Mouse (Mus musculus) kidney, adult 2 months (tissue): ENCODE measurements around the gene Dync1li1. TPM values are rescaled to one million over a fixed set of nuclear protein-coding genes. Genes with fewer than 3 reads are reported as not detected.

ENCODE experiments used
- DNase-seq: peaks from one replicate; pipeline ENCODE4 v3.0.0; 2021
- H3K27ac ChIP-seq: fragments of 200-500 bp; 2 replicates; pipeline ENCODE4 v1.5.1; 2012; ENCODE audit warnings: low read depth, low read length, control low read depth, inconsistent platforms; ENCODE audit not compliant: insufficient read depth
- H3K27me3 ChIP-seq: fragments of 200-500 bp; replicated peaks from 2 replicates; pipeline ENCODE4 v1.6.1; 2012; ENCODE audit warnings: mild to moderate bottlenecking, moderate library complexity, low read length, inconsistent platforms; ENCODE audit not compliant: control insufficient read depth, insufficient read depth
- H3K36me3 ChIP-seq: fragments of 200-500 bp; 2 replicates; pipeline ENCODE4 v1.6.1; 2012; ENCODE audit warnings: mild to moderate bottlenecking, moderate library complexity, low read length, inconsistent platforms; ENCODE audit not compliant: control insufficient read depth, insufficient read depth
- H3K4me1 ChIP-seq: fragments of 200-500 bp; 2 replicates; pipeline ENCODE4 v1.6.1; 2011; ENCODE audit warnings: low read length; ENCODE audit not compliant: control insufficient read depth, insufficient read depth
- H3K4me3 ChIP-seq: fragments of 200-500 bp; 2 replicates; pipeline ENCODE4 v1.5.1; 2011; ENCODE audit warnings: mild to moderate bottlenecking, low read depth, low read length, control low read depth; ENCODE audit not compliant: insufficient read depth
- CTCF ChIP-seq: fragments of 200-500 bp; conservative IDR thresholded peaks from 2 replicates; pipeline ENCODE4 v1.5.1; 2011; ENCODE audit warnings: low read depth, mild to moderate bottlenecking, control low read depth, low read length, moderate library complexity, mixed read lengths; ENCODE audit not compliant: insufficient read depth, insufficient read length
- POLR2A ChIP-seq: fragments of 200-500 bp; IDR thresholded peaks from one replicate; pipeline ENCODE4 v1.6.1; 2011; ENCODE audit warnings: low read depth, low read length, control low read depth
- WGBS: fragments of 180-500 bp; shearing (Covaris S2); methylation state at CpG from one replicate; pipeline ENCODE4 v1.1.7; 2018; 5-methylcytosine and 5-hydroxymethylcytosine counted together
- polyA plus RNA-seq: library from polyadenylated mRNA; depleted of rRNA; stranded (reverse); fragments of >200 nt; gene quantifications from 2 replicates; pipeline ENCODE4 v1.2.3, GENCODE M21; 2012

Gene Dync1li1
- polyA plus RNA-seq, 1 experiment = 24.6 TPM

DNA sequence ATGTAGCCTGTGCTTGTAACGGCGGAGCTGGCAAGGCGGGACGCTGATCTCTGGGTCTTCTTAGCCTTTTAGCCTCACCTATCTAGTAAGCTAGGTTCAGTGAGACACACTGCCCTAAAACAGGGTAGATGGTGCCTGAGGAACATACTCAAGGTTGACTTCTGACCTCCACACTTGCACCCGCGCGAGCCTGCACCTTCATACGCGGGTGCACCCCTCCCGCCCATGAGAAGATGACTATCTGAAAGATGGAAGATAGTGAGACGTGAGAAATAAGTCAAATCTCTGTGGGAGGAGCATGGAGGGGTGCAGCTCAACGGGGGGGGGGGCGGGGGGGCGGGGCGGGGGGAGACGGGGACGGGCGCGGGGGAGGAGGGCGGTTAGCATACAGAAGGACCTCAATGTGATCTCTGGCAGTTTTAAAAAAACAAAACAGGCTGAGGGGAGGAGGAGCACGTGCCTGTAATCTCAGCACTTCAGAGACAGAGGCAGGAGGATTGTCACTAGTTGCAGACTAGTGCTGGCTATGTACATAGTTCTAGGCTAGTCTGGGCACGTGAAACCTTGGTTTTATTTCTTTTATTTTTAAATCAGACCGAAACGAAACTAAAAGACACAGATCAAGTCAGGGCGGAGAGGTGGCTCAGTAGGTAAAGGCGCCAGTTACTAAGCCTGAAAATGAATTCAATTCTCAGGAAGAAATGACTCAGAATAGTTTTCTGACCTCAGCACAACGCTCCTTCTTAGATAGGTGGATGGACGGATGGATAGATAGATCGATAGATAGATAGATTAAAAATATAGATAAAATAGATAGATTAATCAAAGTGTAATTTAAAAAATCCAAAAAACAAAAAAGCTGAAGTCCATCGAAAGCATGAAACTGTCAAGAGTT lies 41.6 kb downstream of the Dync1li1 start:
- Histone ChIP-seq H3K36me3 (no peaks in the 10 kb centered on the region), H3K27ac (0 out of 2 replicates have a peak overlapping the region, but pooled peaks have one; percentile 39), H3K27me3 (no peaks in the 10 kb centered on the region), H3K4me1 (peaks cover 10% of the 10 kb centered on the region), H3K4me3 (peak overlapping the region; percentile 44; the same call in 1 of the 2 replicates)
- no peak for DNase-seq
- TF ChIP-seq POLR2A = no peak
- no peak for TF ChIP-seq CTCF
- 21% methylated on average over 30 of the region's 30 CpGs for WGBS

DNA sequence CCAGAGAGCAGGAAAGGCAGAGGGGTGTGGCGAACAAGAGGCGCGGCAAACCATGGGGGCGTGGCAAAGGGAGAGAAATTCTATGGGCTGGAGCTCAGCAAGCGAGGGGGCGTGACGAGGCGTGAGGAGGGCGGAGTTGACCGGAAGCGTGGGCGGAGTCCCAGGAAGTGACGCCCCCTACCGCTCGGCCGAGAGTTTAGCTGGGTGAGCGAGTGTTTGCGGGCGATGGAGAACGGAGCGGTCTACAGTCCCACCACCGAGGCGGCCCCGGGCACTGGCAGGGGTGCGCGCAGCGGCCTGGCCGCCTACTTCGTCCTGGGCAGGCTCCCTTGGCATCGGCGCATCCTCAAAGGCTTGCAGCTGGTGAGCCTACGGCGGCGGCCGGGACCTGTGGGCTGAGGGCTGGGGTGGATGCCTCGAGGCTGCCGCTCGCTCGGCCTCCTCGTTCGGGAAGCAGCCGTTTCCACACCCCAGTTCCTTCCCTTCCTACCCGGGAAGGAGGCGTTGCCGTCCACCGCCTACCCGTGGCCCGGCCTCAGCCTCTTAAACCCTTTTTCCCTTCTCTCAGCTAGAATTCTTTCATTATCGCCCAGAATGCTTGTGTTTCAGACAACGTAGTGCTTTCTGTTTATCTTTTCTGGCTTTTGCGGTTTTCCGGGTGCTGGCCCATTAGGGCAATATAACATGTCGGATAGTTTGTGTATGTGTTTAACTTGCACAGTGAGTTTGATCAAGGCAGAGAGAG lies 42.6 kb downstream of the Dync1li1 start, which contains the start of gene Cmtm6:
Gene Cmtm6, plus strand, starts transcription at position 106 of the 745 bp plus-strand sequence.
- DNase-seq = peak; percentile 98
- Histone ChIP-seq H3K27ac (peak within 1 kb of the TSS; percentile 90), H3K4me3 (peak within 1 kb of the TSS; percentile 87), H3K4me1 (peaks cover 10% of the 10 kb centered on the region), H3K27me3 (no peaks in the 10 kb centered on the region), H3K36me3 (no peaks in the 10 kb centered on the region)
- peak; percentile 84 for TF ChIP-seq POLR2A
- peak; percentile 53 for TF ChIP-seq CTCF
- WGBS = under 1% methylated on average over 53 of the region's 53 CpGs

DNA sequence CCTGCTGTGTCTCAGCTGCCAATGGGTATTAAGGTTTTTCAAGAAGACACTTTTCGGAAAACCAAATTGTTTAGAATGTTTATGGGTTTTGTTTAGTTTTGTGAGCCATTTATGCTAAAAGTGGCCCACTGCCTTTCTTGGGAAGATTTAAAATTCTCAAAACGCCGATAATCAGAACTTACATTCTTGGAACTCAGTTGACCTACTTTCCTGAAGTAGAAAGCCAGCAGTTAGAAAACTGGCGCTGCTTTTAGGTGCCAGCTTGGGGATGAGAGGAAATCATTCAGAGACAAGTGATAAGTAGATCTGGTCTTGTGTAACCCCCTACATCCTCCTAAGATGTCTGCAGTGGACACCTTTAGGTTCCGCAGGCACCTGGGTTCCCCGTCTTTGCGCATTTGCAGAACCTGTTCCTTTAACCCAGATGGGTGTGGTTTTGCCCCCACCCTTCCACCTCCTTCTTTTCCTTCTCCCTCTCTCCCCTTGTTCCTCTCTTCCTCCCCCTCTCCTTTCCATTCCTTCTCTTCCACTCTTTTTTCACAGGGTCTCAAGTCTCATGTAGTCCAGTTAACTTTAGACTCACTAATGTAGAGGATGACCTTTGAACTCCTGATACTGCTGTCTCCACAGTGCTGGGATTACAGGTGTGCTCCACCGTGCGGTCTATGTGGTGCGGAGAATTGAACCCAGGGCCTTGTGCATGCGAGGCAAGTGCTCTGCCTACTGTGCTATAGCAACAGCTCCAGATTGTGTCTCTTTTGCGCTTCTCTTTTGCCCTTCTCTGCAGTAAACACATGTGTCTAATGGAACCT lies 43.5 kb downstream of the Dync1li1 start:
- Histone ChIP-seq H3K4me1 (peaks cover 14% of the 10 kb centered on the region), H3K36me3 (no peaks in the 10 kb centered on the region), H3K27me3 (no peaks in the 10 kb centered on the region), H3K27ac (peak overlapping the region; percentile 90; the same call in 1 of the 2 replicates), H3K4me3 (peak overlapping the region; percentile 87)
- WGBS = 43% methylated on average over 12 of the region's 12 CpGs
- no peak for TF ChIP-seq POLR2A
- TF ChIP-seq CTCF = 0 out of 2 replicates have a peak, but pooled peaks have one; percentile 6
- DNase-seq = peak; percentile 50

DNA sequence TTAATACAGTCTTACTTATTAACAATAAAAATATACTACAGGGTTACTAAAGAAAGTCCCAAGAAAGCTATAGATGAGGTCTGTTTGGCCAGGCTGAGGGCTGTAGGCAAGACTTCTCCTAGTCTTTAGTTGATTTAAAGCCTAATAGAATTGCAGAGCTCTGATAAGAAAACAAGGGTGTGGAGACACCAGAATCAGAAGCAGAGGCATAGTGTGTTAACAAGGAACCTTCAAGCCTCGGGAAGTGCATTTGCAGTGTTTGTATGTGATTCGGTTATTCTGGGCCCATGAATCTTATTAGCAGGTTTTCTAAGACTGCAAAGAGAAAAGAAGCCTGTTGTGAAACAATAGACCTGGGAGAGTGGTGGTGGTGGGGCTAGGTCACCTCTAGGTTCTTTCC lies 44.6 kb downstream of the Dync1li1 start:
- DNase-seq = no peak
- 72% methylated on average over 2 of the region's 2 CpGs for WGBS

DNA sequence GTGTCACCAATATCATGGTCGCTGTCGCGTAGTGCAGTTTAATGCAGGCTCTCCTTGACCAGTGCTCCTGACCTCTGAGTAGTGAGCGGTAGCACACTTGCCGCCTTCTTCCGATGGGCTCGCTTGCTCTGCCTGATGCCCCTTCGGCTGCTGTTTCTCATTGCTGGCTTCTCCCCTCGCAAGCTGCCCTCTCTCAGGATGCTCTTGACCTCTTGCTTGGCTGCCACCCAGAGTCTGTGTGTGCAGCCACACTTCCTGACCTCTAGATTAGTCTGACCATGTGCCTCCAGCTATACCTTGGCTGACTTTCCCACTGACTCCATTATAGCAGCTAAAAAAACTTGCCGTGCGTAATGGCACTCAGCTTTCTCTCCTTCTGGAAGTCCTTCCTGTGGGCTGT lies 47.9 kb downstream of the Dync1li1 start:
- WGBS = 13% methylated on average over 11 of the region's 11 CpGs

More for the DNA sequence above, 44.6 kb downstream of the Dync1li1 start:
- H3K36me3 ChIP-seq = no peaks in the 10 kb centered on the region
- no peak overlapping the region for H3K4me3 ChIP-seq
- no peak overlapping the region for H3K27ac ChIP-seq
- TF ChIP-seq CTCF (no peak), POLR2A (no peak)
- H3K27me3 ChIP-seq = no peaks in the 10 kb centered on the region
- peaks cover 14% of the 10 kb centered on the region for H3K4me1 ChIP-seq

DNA sequence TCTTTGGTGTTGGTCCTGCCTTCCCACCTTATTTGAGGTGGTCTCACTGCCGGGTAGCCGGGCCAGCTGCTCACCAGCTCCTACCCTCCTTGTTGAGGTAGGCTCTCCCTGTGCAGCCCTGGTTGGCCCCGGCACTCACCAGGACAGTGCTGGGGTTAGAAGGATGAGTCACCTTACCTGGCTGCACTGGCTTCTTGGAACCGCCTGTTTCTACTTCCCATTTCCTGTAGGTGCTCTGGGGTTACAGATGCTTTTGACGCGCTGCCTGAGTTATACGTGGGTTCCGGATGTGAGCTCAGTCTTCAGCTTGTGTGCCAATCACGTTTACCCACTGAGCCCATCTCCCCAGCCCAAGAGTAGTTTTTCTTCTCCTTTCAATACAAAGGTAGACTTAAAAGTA lies 51.7 kb downstream of the Dync1li1 start:
- TF ChIP-seq POLR2A (no peak), CTCF (no peak)
- Histone ChIP-seq H3K4me3 (no peak overlapping the region), H3K36me3 (no peaks in the 10 kb centered on the region), H3K4me1 (peaks cover 4% of the 10 kb centered on the region; the same call in 1 of the 2 replicates), H3K27ac (no peak overlapping the region), H3K27me3 (no peaks in the 10 kb centered on the region)
- WGBS = 83% methylated on average over 9 of the region's 9 CpGs
- no peak for DNase-seq

More for the DNA sequence above, 47.9 kb downstream of the Dync1li1 start:
- H3K4me1 ChIP-seq = peaks cover 14% of the 10 kb centered on the region
- TF ChIP-seq CTCF (no peak), POLR2A (no peak)
- H3K27me3 ChIP-seq = no peaks in the 10 kb centered on the region
- H3K27ac ChIP-seq = peak overlapping the region; percentile 11; the same call in 1 of the 2 replicates
- DNase-seq = peak; percentile 77
- no peaks in the 10 kb centered on the region for H3K36me3 ChIP-seq
- no peak overlapping the region for H3K4me3 ChIP-seq
